8 mouse cellular contexts compared by ENCODE assay signal in genomic region chr7:66839463-66840007, GRCm38 (mm10). TPM values are rescaled to one million over a fixed set of nuclear protein-coding genes. Genes with fewer than 3 reads are reported as not detected.
DNase-seq lines count a peak whose midpoint lies in the region; ATAC-seq and TF ChIP-seq lines count a peak whose summit lies in the region.

Adamts17 (plus strand) TSS chr7:66839735.

- H3K4me2 ChIP-seq in forebrain, embryonic 14.5 days (ENCODE audit: low read length) = peak within 1 kb of the TSS; percentile 100
- peak within 1 kb of the TSS; percentile 78 for H3K4me2 ChIP-seq in liver, embryonic 15.5 days
- H3K4me2 ChIP-seq in neural tube, embryonic 12.5 days (replicated peaks) = peak within 1 kb of the TSS; percentile 100
- H3K4me2 ChIP-seq in stomach, postnatal 0 days (replicated peaks; ENCODE audit: low read depth) = peak within 1 kb of the TSS; percentile 100

- WGBS in forebrain, embryonic 14.5 days = under 1% methylated on average over 30 of the region's 30 CpGs
- WGBS in liver, embryonic 15.5 days (ENCODE audit: insufficient replicate concordance) = under 1% methylated on average over 30 of the region's 30 CpGs
- under 1% methylated on average over 30 of the region's 30 CpGs for WGBS in neural tube, embryonic 12.5 days
- under 1% methylated on average over 30 of the region's 30 CpGs for WGBS in stomach, postnatal 0 days

- TF ChIP-seq EP300 in stomach, postnatal 0 days (optimal IDR thresholded peaks at IDR 0.05) = no peak

- H3K27ac ChIP-seq in forebrain, embryonic 14.5 days (ENCODE audit: low read depth, low read length) = peak within 1 kb of the TSS; percentile 44; the same call in 1 of the 2 replicates
- H3K27ac ChIP-seq in liver, embryonic 15.5 days (replicated peaks) = no peak within 1 kb of the TSS
- peak within 1 kb of the TSS; percentile 32; the same call in 1 of the 2 replicates for H3K27ac ChIP-seq in neural tube, embryonic 12.5 days
- H3K27ac ChIP-seq in stomach, postnatal 0 days (replicated peaks) = peak within 1 kb of the TSS; percentile 63; the same call in 1 of the 2 replicates

- peak within 1 kb of the TSS; percentile 83 for H3K4me3 ChIP-seq in E14TG2a.4 (replicated peaks; ENCODE audit: low read length)
- H3K4me3 ChIP-seq in forebrain, embryonic 14.5 days (ENCODE audit: low read depth, low read length) = peak within 1 kb of the TSS; percentile 63
- H3K4me3 ChIP-seq in liver, embryonic 15.5 days (replicated peaks) = peak within 1 kb of the TSS; percentile 51
- H3K4me3 ChIP-seq in neural tube, embryonic 12.5 days = peak within 1 kb of the TSS; percentile 65
- peak within 1 kb of the TSS; percentile 57 for H3K4me3 ChIP-seq in stomach, postnatal 0 days (ENCODE audit: low read depth, low read length)

- peaks cover 50% of the 10 kb centered on the region for H3K27me3 ChIP-seq in E14TG2a.4 (ENCODE audit: insufficient read depth, low read length)
- no peaks in the 10 kb centered on the region for H3K27me3 ChIP-seq in forebrain, embryonic 14.5 days (replicated peaks; ENCODE audit: control insufficient read depth, insufficient read depth, low read length)
- peaks cover 52% of the 10 kb centered on the region for H3K27me3 ChIP-seq in liver, embryonic 15.5 days
- peaks cover 21% of the 10 kb centered on the region for H3K27me3 ChIP-seq in neural tube, embryonic 12.5 days (replicated peaks)
- H3K27me3 ChIP-seq in stomach, postnatal 0 days (ENCODE audit: control insufficient read depth, insufficient read depth, low read length) = no peaks in the 10 kb centered on the region

- peak within 1 kb of the TSS; percentile 65 for H3K9ac ChIP-seq in forebrain, embryonic 14.5 days (ENCODE audit: low read length)
- H3K9ac ChIP-seq in liver, embryonic 15.5 days = no peak within 1 kb of the TSS; the same call in 1 of the 2 replicates
- peak within 1 kb of the TSS; percentile 67 for H3K9ac ChIP-seq in neural tube, embryonic 12.5 days
- peak within 1 kb of the TSS; percentile 63 for H3K9ac ChIP-seq in stomach, postnatal 0 days (ENCODE audit: low read length)

- H3K9me3 ChIP-seq in E14TG2a.4 (ENCODE audit: low read length) = no peaks in the 10 kb centered on the region
- H3K9me3 ChIP-seq in forebrain, embryonic 14.5 days (replicated peaks; ENCODE audit: control insufficient read depth, low read length) = no peaks in the 10 kb centered on the region
- H3K9me3 ChIP-seq in liver, embryonic 15.5 days (replicated peaks) = no peaks in the 10 kb centered on the region
- no peaks in the 10 kb centered on the region for H3K9me3 ChIP-seq in neural tube, embryonic 12.5 days
- H3K9me3 ChIP-seq in stomach, postnatal 0 days (ENCODE audit: control insufficient read depth, low read length) = no peaks in the 10 kb centered on the region

- intact Hi-C loops in heart, postnatal 10 days (cut with DNase I) = loop anchor here (1.0 to 5.0 kb wide), 6 partner anchors 19 to 359 kb away; no protein-coding TSS in a partner anchor

- peak; percentile 44 for TF ChIP-seq CTCF in E14TG2a.4 (conservative IDR thresholded peaks at IDR 0.05; ENCODE audit: low read length)
- peak; percentile 98 for TF ChIP-seq CTCF in stomach, postnatal 0 days (IDR thresholded peaks at IDR 0.05; ENCODE audit: low read depth)

- H3K4me1 ChIP-seq in E14TG2a.4 (replicated peaks; ENCODE audit: low read depth, low read length) = peaks cover 4% of the 10 kb centered on the region; the same call in 1 of the 2 replicates
- H3K4me1 ChIP-seq in forebrain, embryonic 14.5 days (ENCODE audit: control insufficient read depth, insufficient read depth, low read length) = 0 out of 2 replicates have a peak, but pooled peaks cover 2% of the 10 kb centered on the region
- H3K4me1 ChIP-seq in liver, embryonic 15.5 days (replicated peaks) = 0 out of 2 replicates have a peak, but pooled peaks cover 7% of the 10 kb centered on the region
- H3K4me1 ChIP-seq in neural tube, embryonic 12.5 days = peaks cover 13% of the 10 kb centered on the region
- H3K4me1 ChIP-seq in stomach, postnatal 0 days (replicated peaks; ENCODE audit: control insufficient read depth, insufficient read depth) = no peaks in the 10 kb centered on the region

- ATAC-seq in forebrain, embryonic 14.5 days = peak; percentile 98
- ATAC-seq in liver, embryonic 15.5 days (ENCODE audit: insufficient read depth) = peak; percentile 82
- ATAC-seq in neural tube, embryonic 12.5 days (ENCODE audit: low FRiP score, low read depth) = peak; percentile 96
- ATAC-seq in stomach, postnatal 0 days (ENCODE audit: low FRiP score, low TSS enrichment) = peak; percentile 98

- H3K36me3 ChIP-seq in E14TG2a.4 (ENCODE audit: insufficient read depth, low read length) = no peaks in the 10 kb centered on the region
- H3K36me3 ChIP-seq in forebrain, embryonic 14.5 days (ENCODE audit: control insufficient read depth, insufficient read depth, low read length) = no peaks in the 10 kb centered on the region
- H3K36me3 ChIP-seq in liver, embryonic 15.5 days (replicated peaks) = no peaks in the 10 kb centered on the region
- H3K36me3 ChIP-seq in neural tube, embryonic 12.5 days = no peaks in the 10 kb centered on the region
- H3K36me3 ChIP-seq in stomach, postnatal 0 days (ENCODE audit: control insufficient read depth, insufficient read depth, low read length) = no peaks in the 10 kb centered on the region

- DNase-seq in c-Kit-positive CD71-positive TER-119-positive erythroid progenitor cells, embryonic 14.5 days (ENCODE audit: low spot score) = peak; percentile 60
- DNase-seq in forebrain, embryonic 14.5 days (ENCODE audit: low spot score) = peak; percentile 99
- DNase-seq in heart, postnatal 10 days = peak; percentile 95 to 96
- peak; percentile 96 to 97 for DNase-seq in kidney, postnatal 4 days
- peak; percentile 94 for DNase-seq in stomach, postnatal 0 days (ENCODE audit: low spot score)

RNA-seq across cellular contexts. Expression of gene Adamts17, which starts in this region (rescaled TPM):
- 2.1 and 2.2 TPM in 2 replicates for polyA plus RNA-seq in forebrain, embryonic 14.5 days (2014; fragmentation: Nextera tagmentation; extraction: Ambion mirVana)
- total RNA-seq in heart, postnatal 10 days (2021) = 10 to 100 TPM; 15.9 to 18.4 TPM
- 0.07 and 0.12 TPM in 2 replicates for polyA plus RNA-seq in liver, embryonic 15.5 days (2015; fragmentation: Nextera tagmentation; extraction: Ambion mirVana)
- 4.7 and 4.8 TPM in 2 replicates for polyA plus RNA-seq in neural tube, embryonic 12.5 days (2016; fragmentation: Nextera tagmentation; extraction: Ambion mirVana)
- polyA plus RNA-seq in stomach, postnatal 0 days (2015; fragmentation: Nextera tagmentation; extraction: Ambion mirVana) = 2.4 TPM in 2 replicates

Comparison
In these comparisons a context has a peak if more than half of its experiments do, and no peak if none do; other contexts are left out.
1. Peak in ATAC-seq, H3K4me3 ChIP-seq and H3K4me2 ChIP-seq in liver, embryonic 15.5 days; RNA of the gene not detected or under 1 TPM.